Mouse (Mus musculus) macrophage (primary cell): ENCODE measurements around the gene Ctf2. TPM values are rescaled to one million over a fixed set of nuclear protein-coding genes. Genes with fewer than 3 reads are reported as not detected.

Experiments
- H3K27ac ChIP-seq: fragments of 350-480 bp; formaldehyde crosslinking; 2 replicates; pipeline ENCODE4 v1.9.0; 2021
- H3K36me3 ChIP-seq: fragments of 350-480 bp; formaldehyde crosslinking; 2 replicates; pipeline ENCODE4 v1.9.0; 2021; ENCODE audit errors: inconsistent target
- H3K4me3 ChIP-seq: fragments of 350-480 bp; formaldehyde crosslinking; 2 replicates; pipeline ENCODE4 v1.9.0; 2021; ENCODE audit errors: inconsistent target
- H3K79me2 ChIP-seq: fragments of 350-480 bp; formaldehyde crosslinking; 2 replicates; pipeline ENCODE4 v1.9.0; 2021; ENCODE audit errors: inconsistent target
- WGBS: methylation state at CpG from one replicate; pipeline ENCODE4 v1.1.7; 2026; ENCODE audit warnings: inconsistent platforms; ENCODE audit not compliant: missing documents; 5-methylcytosine and 5-hydroxymethylcytosine counted together
- polyA plus RNA-seq: library from polyadenylated mRNA; stranded (reverse); fragments of 250-400 nt; gene quantifications from 3 replicates; pipeline ENCODE4 v1.2.4, GENCODE M21; 2018; ENCODE audit warnings: inconsistent platforms

Ctf2 gene
- polyA plus RNA-seq, 1 experiment from 2014 or later, result not detected

DNA sequence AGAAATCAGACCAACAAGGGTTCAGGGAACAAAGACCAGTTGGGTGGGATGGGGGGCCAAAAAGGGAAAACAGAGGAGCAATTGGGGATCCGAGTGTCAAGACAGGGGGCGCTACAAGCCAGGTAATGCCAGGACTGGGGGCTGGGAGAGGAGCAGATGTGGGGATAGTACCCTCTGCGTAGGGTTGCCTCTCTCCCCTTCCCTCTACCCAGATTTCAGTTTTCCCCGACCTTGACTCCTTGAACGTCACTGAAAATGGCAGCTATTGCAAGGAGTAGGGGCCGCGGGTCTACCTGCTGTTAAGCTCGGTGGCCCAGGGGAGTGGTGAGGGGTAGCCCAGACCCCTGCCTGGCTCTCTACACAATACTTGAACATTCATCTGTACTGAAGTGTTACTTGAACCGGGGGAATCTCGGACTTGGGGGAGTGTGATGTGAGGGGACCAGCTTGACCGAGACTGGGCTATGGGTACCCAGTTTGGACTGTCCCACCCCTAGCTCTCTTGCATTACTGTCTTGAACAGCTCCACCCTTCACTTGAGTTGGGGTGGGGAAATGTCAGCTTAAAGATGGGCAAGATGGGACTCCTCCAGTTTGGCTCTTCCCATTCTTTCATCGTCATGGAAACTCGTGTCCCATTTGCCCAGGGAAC lies 36.5 kb upstream of the Ctf2 start:
- Histone ChIP-seq H3K79me2 (peaks cover 18% of the 10 kb centered on the region; the same call in 1 of the 2 replicates), H3K4me3 (no peak overlapping the region), H3K27ac (no peak overlapping the region), H3K36me3 (0 out of 2 replicates have a peak, but pooled peaks cover 6% of the 10 kb centered on the region)
- 75% methylated on average over 13 of the region's 13 CpGs for WGBS

GRCm38 (mm10) chr7:127767671-127768345 lies 35.8 kb upstream of the Ctf2 start:
- H3K4me3 ChIP-seq, result no peak overlapping the region
- H3K27ac ChIP-seq, result no peak overlapping the region
- 96% methylated on average over 19 of the region's 19 CpGs for WGBS
- 0 out of 2 replicates have a peak, but pooled peaks cover 6% of the 10 kb centered on the region for H3K36me3 ChIP-seq
- peaks cover 18% of the 10 kb centered on the region; the same call in 1 of the 2 replicates for H3K79me2 ChIP-seq

DNA sequence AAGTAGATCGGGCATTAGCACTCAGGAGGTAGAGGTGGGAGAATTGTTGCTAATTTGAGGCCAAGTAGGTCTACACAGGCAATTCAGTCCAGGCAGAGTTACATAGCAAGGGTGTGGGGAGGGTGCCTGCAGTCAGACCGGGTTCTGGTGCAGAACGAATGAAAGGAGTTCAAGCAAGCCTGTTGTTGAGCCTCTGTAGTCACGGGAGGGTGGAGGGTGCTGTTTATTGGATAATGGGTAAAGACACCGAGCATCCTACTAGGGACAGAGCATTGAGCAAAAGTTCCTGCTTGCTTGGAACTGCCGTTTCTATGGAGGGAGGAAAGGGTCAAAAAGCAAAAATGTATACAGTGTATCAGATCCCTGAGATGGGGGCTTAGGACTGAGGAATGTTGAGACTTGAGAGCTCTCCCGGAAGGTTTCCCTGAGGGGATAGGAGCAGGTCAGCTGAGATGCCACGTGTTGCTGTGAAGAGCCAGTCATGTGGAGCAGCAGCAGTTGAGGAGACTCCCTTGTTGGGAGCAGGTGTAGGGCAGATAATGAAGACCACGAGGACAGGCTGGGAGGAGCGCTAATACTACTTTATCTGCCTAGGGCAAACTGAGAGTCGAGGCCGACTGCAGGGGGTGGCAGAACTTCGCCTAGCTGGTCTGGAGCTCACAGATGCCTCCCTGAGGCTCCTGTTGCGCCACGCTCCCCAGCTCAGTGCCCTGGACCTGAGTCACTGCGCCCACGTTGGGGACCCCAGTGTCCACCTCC lies 35.1 kb upstream of the Ctf2 start:
- H3K4me3 ChIP-seq, result no peak overlapping the region
- peaks cover 11% of the 10 kb centered on the region; the same call in 1 of the 2 replicates for H3K36me3 ChIP-seq
- WGBS, result 88% methylated on average over 17 of the region's 17 CpGs

GRCm38 (mm10) chr7:127765756-127766155 lies 33.8 kb upstream of the Ctf2 start:
- H3K4me3 ChIP-seq, result no peak overlapping the region
- peaks cover 11% of the 10 kb centered on the region; the same call in 1 of the 2 replicates for H3K36me3 ChIP-seq
- H3K79me2 ChIP-seq, result peaks cover 11% of the 10 kb centered on the region; the same call in 1 of the 2 replicates
- H3K27ac ChIP-seq, result no peak overlapping the region
- 100% methylated on average over 1 of the region's 2 CpGs for WGBS

More for the DNA sequence above, 35.1 kb upstream of the Ctf2 start:
- H3K27ac ChIP-seq, result no peak overlapping the region
- peaks cover 18% of the 10 kb centered on the region; the same call in 1 of the 2 replicates for H3K79me2 ChIP-seq

GRCm38 (mm10) chr7:127763642-127764041 lies 31.7 kb upstream of the Ctf2 start:
- H3K36me3 ChIP-seq, result peaks cover 11% of the 10 kb centered on the region; the same call in 1 of the 2 replicates
- H3K27ac ChIP-seq, result peak overlapping the region; percentile 19
- no peaks in the 10 kb centered on the region for H3K79me2 ChIP-seq
- no peak overlapping the region for H3K4me3 ChIP-seq
- 10% methylated on average over 4 of the region's 4 CpGs for WGBS

GRCm38 (mm10) chr7:127761026-127761425 lies 29.1 kb upstream of the Ctf2 start:
- Histone ChIP-seq H3K4me3 (no peak overlapping the region), H3K79me2 (no peaks in the 10 kb centered on the region), H3K36me3 (peaks cover 9% of the 10 kb centered on the region; the same call in 1 of the 2 replicates), H3K27ac (no peak overlapping the region)
- 19% methylated on average over 7 of the region's 7 CpGs for WGBS

GRCm38 (mm10) chr7:127760478-127760877 lies 28.5 kb upstream of the Ctf2 start:
- Histone ChIP-seq H3K27ac (peak overlapping the region; percentile 14), H3K79me2 (no peaks in the 10 kb centered on the region), H3K36me3 (peaks cover 4% of the 10 kb centered on the region; the same call in 1 of the 2 replicates), H3K4me3 (no peak overlapping the region)
- 91% methylated on average over 3 of the region's 3 CpGs for WGBS

- Histone ChIP-seq H3K27ac (peak overlapping the region; percentile 37), H3K4me3 (no peak overlapping the region)
- WGBS, result 13% methylated on average over 6 of the region's 6 CpGs
Observed at GRCm38 (mm10) chr7:127759716-127760115, 27.8 kb upstream of the Ctf2 start.

GRCm38 (mm10) chr7:127753741-127754140 lies 21.8 kb upstream of the Ctf2 start:
- WGBS, result 91% methylated on average over 7 of the region's 7 CpGs
- H3K79me2 ChIP-seq, result no peaks in the 10 kb centered on the region
- H3K4me3 ChIP-seq, result no peak overlapping the region
- no peak overlapping the region for H3K27ac ChIP-seq
- H3K36me3 ChIP-seq, result peaks cover 36% of the 10 kb centered on the region; the same call in 1 of the 2 replicates

More at GRCm38 (mm10) chr7:127759716-127760115, 27.8 kb upstream of the Ctf2 start:
- Histone ChIP-seq H3K79me2 (no peaks in the 10 kb centered on the region), H3K36me3 (peaks cover 8% of the 10 kb centered on the region; the same call in 1 of the 2 replicates)

GRCm38 (mm10) chr7:127753158-127753557 lies 21.2 kb upstream of the Ctf2 start:
- no peaks in the 10 kb centered on the region for H3K79me2 ChIP-seq
- H3K27ac ChIP-seq, result no peak overlapping the region
- peaks cover 36% of the 10 kb centered on the region; the same call in 1 of the 2 replicates for H3K36me3 ChIP-seq
- no peak overlapping the region for H3K4me3 ChIP-seq
- 82% methylated on average over 4 of the region's 5 CpGs for WGBS

DNA sequence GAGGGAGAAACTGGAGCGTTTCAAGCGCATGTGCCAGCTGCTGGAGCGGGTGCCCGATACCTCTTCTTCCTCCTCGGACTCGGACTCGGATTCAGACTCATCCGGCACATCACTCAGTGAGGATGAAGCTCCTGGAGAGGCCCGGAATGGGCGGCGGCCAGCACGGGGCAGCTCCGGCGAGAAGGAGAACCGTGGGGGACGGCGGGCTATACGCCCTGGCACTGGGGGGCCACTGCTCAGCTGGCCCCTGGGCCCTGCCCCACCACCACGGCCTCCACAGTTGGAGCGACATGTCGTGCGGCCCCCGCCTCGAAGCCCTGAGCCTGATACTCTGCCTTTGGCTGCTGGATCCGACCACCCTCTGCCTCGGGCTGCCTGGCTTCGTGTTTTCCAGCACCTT lies 20.1 kb upstream of the Ctf2 start:
- H3K79me2 ChIP-seq, result no peaks in the 10 kb centered on the region
- peaks cover 36% of the 10 kb centered on the region; the same call in 1 of the 2 replicates for H3K36me3 ChIP-seq
- no peak overlapping the region for H3K4me3 ChIP-seq
- WGBS, result 93% methylated on average over 26 of the region's 27 CpGs
- H3K27ac ChIP-seq, result no peak overlapping the region

- Histone ChIP-seq H3K79me2 (no peaks in the 10 kb centered on the region), H3K27ac (no peak overlapping the region), H3K4me3 (no peak overlapping the region), H3K36me3 (peaks cover 36% of the 10 kb centered on the region; the same call in 1 of the 2 replicates)
- WGBS, result 96% methylated on average over 5 of the region's 5 CpGs
Observed at GRCm38 (mm10) chr7:127751619-127752018, 19.7 kb upstream of the Ctf2 start.

DNA sequence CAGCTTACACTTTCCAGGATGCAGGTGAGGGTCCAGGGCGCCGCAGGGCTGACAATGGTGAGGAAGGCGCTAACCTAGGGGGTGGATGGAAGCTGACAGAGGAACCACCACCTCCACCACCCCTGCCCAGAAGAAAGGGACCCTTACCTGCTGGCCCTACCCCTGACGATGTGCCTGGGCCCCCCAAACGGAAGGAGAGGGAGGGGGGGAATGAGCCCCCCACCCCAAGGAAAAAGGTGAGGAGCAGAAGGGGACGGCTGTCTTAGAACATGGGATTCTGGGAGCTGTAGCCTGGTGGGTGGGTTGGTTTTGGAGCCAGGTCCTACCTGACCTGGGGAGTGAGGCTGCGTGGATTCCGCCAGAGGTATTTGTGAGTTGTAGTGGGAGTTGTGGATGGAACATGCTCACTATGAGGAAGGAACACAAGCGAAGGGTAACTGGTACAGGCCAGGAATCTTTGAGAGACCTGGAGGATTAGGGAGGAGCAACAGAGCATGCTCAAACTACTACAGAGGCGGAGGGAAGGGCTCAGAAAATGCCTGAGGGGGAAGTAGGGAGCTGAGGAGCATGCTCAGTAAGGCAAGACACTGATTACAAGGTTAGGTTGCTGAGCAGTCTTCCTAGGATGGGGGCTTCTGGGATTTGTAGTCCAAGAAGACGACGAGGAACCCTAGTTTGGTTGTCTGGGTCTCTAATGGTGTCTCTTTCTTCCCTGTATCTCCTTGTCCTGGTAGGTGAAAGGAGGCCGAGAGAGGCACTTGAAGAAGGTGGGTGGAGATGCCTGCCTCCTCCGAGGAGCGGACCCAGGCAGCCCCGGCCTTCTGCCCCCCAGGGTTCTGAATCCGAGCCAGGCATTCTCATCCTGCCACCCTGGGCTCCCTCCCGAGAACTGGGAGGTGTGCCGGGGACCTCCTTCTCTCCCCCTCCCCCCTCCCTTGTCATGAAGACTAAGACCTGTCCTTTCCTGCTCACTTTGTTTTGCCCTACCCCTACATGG lies 18.5 kb upstream of the Ctf2 start:
- H3K79me2 ChIP-seq, result no peaks in the 10 kb centered on the region
- peaks cover 36% of the 10 kb centered on the region; the same call in 1 of the 2 replicates for H3K36me3 ChIP-seq
- WGBS, result 89% methylated on average over 18 of the region's 19 CpGs
- H3K27ac ChIP-seq, result no peak overlapping the region
- no peak overlapping the region for H3K4me3 ChIP-seq
